Mouse (Mus musculus) bone marrow macrophage, adult 2 months (primary cell): ENCODE measurements around the gene Gm20388. TPM values are rescaled to one million over a fixed set of nuclear protein-coding genes. Genes with fewer than 3 reads are reported as not detected.

Experiments
- H3K27ac ChIP-seq: 2 replicates; pipeline ENCODE4 v1.5.1; 2012; ENCODE audit warnings: low read depth, low read length; ENCODE audit not compliant: insufficient read depth
- H3K4me1 ChIP-seq: 2 replicates; pipeline ENCODE4 v1.6.1; 2012; ENCODE audit warnings: low read length; ENCODE audit not compliant: control insufficient read depth, insufficient read depth
- H3K4me3 ChIP-seq: 2 replicates; pipeline ENCODE4 v1.5.1; 2012; ENCODE audit warnings: mild to moderate bottlenecking, low read length, moderate library complexity; ENCODE audit not compliant: insufficient read depth
- CTCF ChIP-seq: IDR thresholded peaks from 2 replicates; pipeline ENCODE4 v1.5.1; 2012; ENCODE audit warnings: low read depth, mild to moderate bottlenecking, low read length, moderate library complexity
- POLR2A ChIP-seq: IDR thresholded peaks from 2 replicates; pipeline ENCODE4 v1.6.1; 2012; ENCODE audit warnings: mild to moderate bottlenecking, low read depth, low read length, borderline replicate concordance
- polyA plus RNA-seq: library from polyadenylated mRNA; stranded (reverse); fragments of >200 nt; gene quantifications from 2 replicates; pipeline ENCODE4 v1.2.4, GENCODE M21; 2012; ENCODE audit not compliant: missing spikeins, insufficient read depth, insufficient read length

The Gm20388 gene
- polyA plus RNA-seq, 1 experiment: 32.7 TPM

- Histone ChIP-seq H3K4me3 (no peak overlapping the region), H3K27ac (no peak overlapping the region)
Observed at GRCm38 (mm10) chr8:122711891-122712365, 2801.3 kb downstream of the Gm20388 start.

GRCm38 (mm10) chr8:122712411-122713156 is 2801.9 kb downstream of the Gm20388 start:
- Histone ChIP-seq H3K27ac (no peak overlapping the region), H3K4me1 (no peaks in the 10 kb centered on the region), H3K4me3 (no peak overlapping the region)
- no peak for TF ChIP-seq POLR2A
- TF ChIP-seq CTCF: no peak

More at GRCm38 (mm10) chr8:122711891-122712365, 2801.3 kb downstream of the Gm20388 start:
- no peaks in the 10 kb centered on the region for H3K4me1 ChIP-seq
- TF ChIP-seq POLR2A: no peak
- no peak for TF ChIP-seq CTCF

DNA sequence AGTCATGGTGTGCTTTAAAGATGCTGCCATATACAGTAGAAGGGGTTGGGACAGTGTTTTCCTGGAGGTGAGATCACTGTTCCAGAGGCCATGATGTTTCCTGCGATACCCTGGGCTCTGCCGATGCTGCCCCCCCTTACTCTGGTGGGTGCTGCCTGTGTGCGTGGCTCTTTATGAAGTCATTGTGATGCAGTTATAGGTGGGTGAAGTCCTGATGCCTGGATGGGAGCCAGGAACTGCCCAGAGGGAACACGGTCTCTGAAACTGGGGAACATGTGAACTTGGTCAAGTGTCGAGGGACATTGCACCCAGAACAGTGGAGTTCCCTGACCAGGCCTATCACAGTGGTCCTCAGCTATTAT is 2802.5 kb downstream of the Gm20388 start:
- Histone ChIP-seq H3K4me1 (no peaks in the 10 kb centered on the region), H3K4me3 (no peak overlapping the region), H3K27ac (no peak overlapping the region)
- no peak for TF ChIP-seq CTCF
- TF ChIP-seq POLR2A: no peak

DNA sequence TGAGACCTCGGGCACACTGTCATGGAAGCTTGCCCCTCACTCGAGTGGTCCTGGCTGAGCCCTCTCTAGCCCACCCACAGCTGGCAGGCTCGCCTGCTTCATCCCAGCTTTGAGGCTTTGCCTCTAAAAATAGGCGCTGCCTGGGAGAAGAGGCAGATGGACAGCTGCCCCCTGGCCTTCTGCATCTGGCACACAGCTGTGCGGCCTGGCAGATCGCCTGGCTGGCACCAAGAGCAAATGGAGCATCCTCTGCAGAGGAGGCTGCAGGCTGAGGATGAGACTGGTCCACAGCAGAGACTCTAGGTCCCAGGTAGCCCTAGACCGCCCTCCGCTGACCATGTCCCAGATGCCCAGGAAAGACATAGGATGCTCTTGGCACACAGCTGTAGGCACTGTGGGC is 2805.9 kb downstream of the Gm20388 start:
- no peak for TF ChIP-seq CTCF
- Histone ChIP-seq H3K27ac (no peak overlapping the region), H3K4me1 (no peaks in the 10 kb centered on the region), H3K4me3 (no peak overlapping the region)

DNA sequence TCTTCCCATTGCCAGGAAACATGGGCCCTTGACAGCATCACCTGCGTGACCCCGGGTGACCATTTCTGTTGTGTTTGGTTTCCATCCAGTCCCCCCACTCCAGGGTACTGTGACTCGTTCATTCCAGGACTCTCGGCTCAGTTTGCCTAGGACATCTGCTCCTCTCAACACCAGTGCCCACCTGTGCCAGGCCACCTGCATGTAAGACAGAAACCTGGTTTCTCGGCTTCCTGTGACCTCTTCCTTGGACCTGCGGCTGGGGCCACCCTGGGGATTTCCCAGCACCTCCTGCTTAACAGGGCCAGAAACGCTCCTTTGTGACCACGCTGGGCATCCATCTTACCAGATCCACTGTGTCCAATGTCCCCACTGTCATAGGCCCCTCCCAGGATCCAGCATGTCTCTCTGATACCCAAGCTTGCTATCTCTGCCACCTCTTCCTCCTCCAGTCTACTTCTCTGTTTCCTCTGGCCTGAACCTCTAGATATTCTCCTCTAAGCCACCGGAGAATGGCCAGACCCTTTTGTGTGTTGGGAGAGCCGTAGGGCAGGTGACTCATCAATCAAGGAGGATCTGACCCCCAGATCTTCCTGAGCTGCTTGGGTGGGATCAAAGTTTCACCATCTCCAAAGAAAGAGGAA is 2807.3 kb downstream of the Gm20388 start:
- Histone ChIP-seq H3K27ac (no peak overlapping the region), H3K4me3 (no peak overlapping the region), H3K4me1 (no peaks in the 10 kb centered on the region)
- no peak for TF ChIP-seq POLR2A

DNA sequence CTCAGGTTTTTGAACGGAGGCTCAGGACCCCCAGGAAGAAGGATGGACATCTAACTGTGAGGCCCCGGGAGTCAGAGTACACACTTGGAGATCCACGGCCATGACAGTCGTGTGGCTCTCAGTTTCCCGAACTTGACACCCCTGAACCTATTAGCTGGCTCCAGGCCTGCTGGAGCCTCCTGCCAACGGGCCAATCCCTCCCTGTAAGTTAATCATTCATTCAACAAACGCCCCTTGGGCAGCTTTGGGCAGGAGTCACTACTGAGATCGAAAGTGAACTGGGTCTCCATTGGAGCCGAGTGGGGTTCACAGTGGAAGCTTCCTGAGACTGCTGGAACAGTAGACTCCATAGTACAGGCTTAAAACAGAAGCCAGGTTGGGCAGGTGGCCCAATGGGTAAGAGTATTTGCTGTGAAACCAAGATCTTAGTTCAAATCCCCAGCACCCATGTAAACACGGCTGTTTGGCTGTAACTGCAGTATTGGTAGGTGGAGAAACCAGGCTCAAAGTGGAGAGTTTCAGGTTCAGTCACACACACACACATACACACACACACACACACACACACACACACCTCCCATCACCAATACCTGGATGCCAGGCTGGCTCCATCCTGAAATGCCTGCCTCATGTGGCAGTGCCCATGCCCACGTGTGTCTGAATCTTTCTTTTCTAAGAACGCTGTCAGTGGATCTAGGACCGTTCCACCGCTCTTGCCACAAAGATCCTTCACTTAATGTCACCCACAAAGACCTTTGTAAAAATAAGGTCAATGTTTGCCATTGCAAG is 2808.3 kb downstream of the Gm20388 start:
- Histone ChIP-seq H3K4me3 (no peak overlapping the region), H3K27ac (no peak overlapping the region), H3K4me1 (no peaks in the 10 kb centered on the region)
- TF ChIP-seq POLR2A: no peak
- TF ChIP-seq CTCF: no peak

GRCm38 (mm10) chr8:122719500-122720065 is 2808.9 kb downstream of the Gm20388 start:
- Histone ChIP-seq H3K27ac (no peak overlapping the region), H3K4me1 (no peaks in the 10 kb centered on the region), H3K4me3 (no peak overlapping the region)
- TF ChIP-seq POLR2A (no peak), CTCF (no peak)

DNA sequence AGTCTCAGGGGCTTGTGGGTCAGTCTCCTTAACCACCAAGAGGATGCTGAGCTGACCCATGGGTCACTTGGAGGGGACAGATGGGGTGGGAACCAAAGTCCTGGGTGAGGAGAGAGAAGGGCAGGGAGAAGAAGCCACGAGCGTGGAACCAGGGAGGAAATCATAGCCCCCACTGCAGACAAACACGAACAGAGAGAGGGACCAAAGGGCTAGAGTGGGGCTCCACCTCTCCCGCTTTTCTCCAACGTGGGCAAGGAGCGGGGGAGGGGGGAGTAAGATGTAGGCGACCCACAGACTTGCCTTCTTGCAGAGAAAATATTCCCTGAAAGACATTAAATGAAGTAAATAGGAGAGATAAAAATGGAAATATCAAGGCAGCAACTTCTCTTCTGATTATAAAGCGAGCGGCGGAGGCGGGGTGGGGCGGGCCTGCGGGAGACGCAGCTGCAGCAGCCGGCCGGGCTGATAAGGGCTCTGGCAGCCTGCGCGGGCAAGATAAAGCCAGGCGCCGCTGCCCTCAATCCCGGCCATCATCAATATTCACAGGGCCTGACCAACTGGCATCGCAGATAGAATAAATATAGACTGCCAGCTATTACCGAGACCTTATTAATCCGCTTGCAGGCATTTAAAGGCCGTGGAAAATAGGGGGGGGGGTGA is 2809.6 kb downstream of the Gm20388 start:
- Histone ChIP-seq H3K4me1 (no peaks in the 10 kb centered on the region), H3K27ac (no peak overlapping the region), H3K4me3 (no peak overlapping the region)
- TF ChIP-seq POLR2A (no peak), CTCF (no peak)
